Mouse (Mus musculus): ENCODE measurements around the gene Tmem91.

GRCm38 (mm10) chr7:25625594-25626250, 49.2 kb downstream of the Tmem91 start:
- TF ChIP-seq CTCF (conservative IDR thresholded peaks at IDR 0.05; ENCODE audit: insufficient read depth, insufficient read length, low read depth, low read length) (peak; percentile 66), POLR2A (IDR thresholded peaks at IDR 0.05; ENCODE audit: low read depth, low read length) (no peak)
